Mouse (Mus musculus) C2C12 (cell line): ENCODE results near the gene Tgfbr3.

Experiments
- CTCF ChIP-seq: IDR thresholded peaks from one replicate; pipeline ENCODE4 v1.5.1; 2011; ENCODE audit not compliant: control insufficient read depth, insufficient read depth, insufficient read length
- MAX ChIP-seq: IDR thresholded peaks from one replicate; pipeline ENCODE4 v1.6.1; 2011; ENCODE audit warnings: mild to moderate bottlenecking, control low read depth

DNA sequence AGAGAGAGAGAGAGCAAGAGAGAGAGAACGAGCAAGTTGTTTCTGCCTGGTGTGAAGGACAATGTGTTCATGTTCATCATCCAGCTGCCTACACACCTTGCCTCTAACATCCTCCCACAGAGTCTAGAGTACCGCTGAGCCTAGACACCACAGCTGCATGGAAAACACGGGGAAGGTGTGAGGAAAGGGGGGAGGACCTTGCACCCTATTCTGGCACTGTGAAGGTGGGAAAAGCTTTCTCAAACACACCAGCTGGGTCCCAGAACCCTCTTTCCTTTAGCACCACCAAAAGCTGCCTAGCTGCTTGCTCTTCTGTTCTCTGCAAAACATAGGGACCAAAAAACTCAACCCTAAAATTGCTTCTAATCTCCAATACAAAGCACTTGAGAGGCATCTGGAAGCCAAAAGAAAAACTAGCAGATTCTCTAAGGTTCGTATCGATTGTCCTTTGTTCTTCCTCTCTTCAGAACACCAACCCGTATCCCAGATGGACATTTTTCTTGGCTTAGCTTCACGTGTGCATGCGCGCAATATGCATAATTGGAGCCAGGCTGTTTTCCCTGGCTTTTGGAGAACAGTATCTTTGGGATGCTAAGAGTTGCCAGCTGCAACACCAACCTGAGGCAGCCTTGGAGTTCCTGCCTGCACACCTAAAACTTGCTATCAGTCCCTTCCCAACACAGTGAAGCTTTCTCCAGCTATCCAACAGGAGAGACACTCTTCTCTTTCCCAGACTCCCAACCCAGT is 6.7 kb downstream of the Tgfbr3 start:
- no peak for TF ChIP-seq CTCF
- no peak for TF ChIP-seq MAX
